Mouse (Mus musculus) midbrain, embryonic 10.5 days (tissue): ENCODE measurements around the gene Retnlb. TPM values are rescaled to one million over a fixed set of nuclear protein-coding genes. Genes with fewer than 3 reads are reported as not detected.
"Not testable (repeated sequence)": the region's sequence is repeated elsewhere in the genome, so short reads cannot be mapped to it uniquely, and the experiment has no call there.

Experiments used
- DNase-seq: peaks from one replicate; pipeline ENCODE4 v3.0.0-alpha.2; 2017; ENCODE audit warnings: low spot score
- H3K27ac ChIP-seq: fragments of 300-500 bp; sonication (generic); replicated peaks from 2 replicates; pipeline ENCODE4 v1.5.1; 2016; ENCODE audit warnings: mild to moderate bottlenecking
- H3K27me3 ChIP-seq: fragments of 300-500 bp; sonication (generic); 2 replicates; pipeline ENCODE4 v1.6.1; 2016; ENCODE audit warnings: low read depth, mild to moderate bottlenecking; ENCODE audit not compliant: poor library complexity, severe bottlenecking
- H3K36me3 ChIP-seq: fragments of 300-500 bp; sonication (generic); 2 replicates; pipeline ENCODE4 v1.6.1; 2016; ENCODE audit warnings: mild to moderate bottlenecking, moderate library complexity
- H3K4me1 ChIP-seq: fragments of 300-500 bp; sonication (generic); 2 replicates; pipeline ENCODE4 v1.6.1; 2016
- H3K4me3 ChIP-seq: fragments of 300-500 bp; sonication (generic); 2 replicates; pipeline ENCODE4 v1.5.1; 2016; ENCODE audit warnings: mild to moderate bottlenecking, moderate library complexity
- H3K9me3 ChIP-seq: fragments of 300-500 bp; sonication (generic); replicated peaks from 2 replicates; pipeline ENCODE4 v1.6.1; 2016; ENCODE audit warnings: mild to moderate bottlenecking
- WGBS: fragments of 180-500 bp; shearing (Covaris S2); methylation state at CpG from one replicate; pipeline ENCODE4 v1.1.7; 2016; 5-methylcytosine and 5-hydroxymethylcytosine counted together
- polyA plus RNA-seq: library from polyadenylated mRNA; unstranded; fragments of >200 nt; fragmentation: Nextera tagmentation; extraction: Ambion mirVana; gene quantifications from 2 replicates; pipeline ENCODE4 v1.2.1, GENCODE M21; 2016

The Retnlb gene
- polyA plus RNA-seq, 1 experiment from 2014 or later = not detected

- no peak overlapping the region for H3K4me3 ChIP-seq
- no peaks in the 10 kb centered on the region for H3K9me3 ChIP-seq
- 92% methylated on average over 6 of the region's 6 CpGs for WGBS
- H3K27me3 ChIP-seq = no peaks in the 10 kb centered on the region
- DNase-seq = no peak
- no peaks in the 10 kb centered on the region for H3K36me3 ChIP-seq
- H3K27ac ChIP-seq = no peak overlapping the region
- no peaks in the 10 kb centered on the region for H3K4me1 ChIP-seq
Observed at GRCm38 (mm10) chr16:48818524-48818923, 1.9 kb downstream of the Retnlb start.

GRCm38 (mm10) chr16:48826474-48826873, 9.8 kb downstream of the Retnlb start:
- Histone ChIP-seq H3K4me3 (no peak overlapping the region), H3K4me1 (no peaks in the 10 kb centered on the region), H3K27ac (no peak overlapping the region), H3K9me3 (no peaks in the 10 kb centered on the region), H3K27me3 (no peaks in the 10 kb centered on the region), H3K36me3 (no peaks in the 10 kb centered on the region)
- DNase-seq = no peak
- 93% methylated on average over 3 of the region's 3 CpGs for WGBS

- no peaks in the 10 kb centered on the region for H3K27me3 ChIP-seq
- no peak overlapping the region for H3K4me3 ChIP-seq
- no peaks in the 10 kb centered on the region for H3K36me3 ChIP-seq
- H3K4me1 ChIP-seq = no peaks in the 10 kb centered on the region
- H3K9me3 ChIP-seq = no peaks in the 10 kb centered on the region
- H3K27ac ChIP-seq = no peak overlapping the region
- WGBS = 78% methylated on average over 1 of the region's 1 CpGs
- DNase-seq = no peak
Observed at GRCm38 (mm10) chr16:48827625-48828024, 11.0 kb downstream of the Retnlb start.

- H3K9me3 ChIP-seq = no peaks in the 10 kb centered on the region
- 80% methylated on average over 4 of the region's 4 CpGs for whole genome bisulfite sequencing
- no peak for DNase-seq
- no peak overlapping the region for H3K4me3 ChIP-seq
- no peaks in the 10 kb centered on the region for H3K4me1 ChIP-seq
- H3K27me3 ChIP-seq = no peaks in the 10 kb centered on the region
- H3K27ac ChIP-seq = no peak overlapping the region
- H3K36me3 ChIP-seq = no peaks in the 10 kb centered on the region
Observed at GRCm38 (mm10) chr16:48829060-48829459, 12.4 kb downstream of the Retnlb start.

DNA sequence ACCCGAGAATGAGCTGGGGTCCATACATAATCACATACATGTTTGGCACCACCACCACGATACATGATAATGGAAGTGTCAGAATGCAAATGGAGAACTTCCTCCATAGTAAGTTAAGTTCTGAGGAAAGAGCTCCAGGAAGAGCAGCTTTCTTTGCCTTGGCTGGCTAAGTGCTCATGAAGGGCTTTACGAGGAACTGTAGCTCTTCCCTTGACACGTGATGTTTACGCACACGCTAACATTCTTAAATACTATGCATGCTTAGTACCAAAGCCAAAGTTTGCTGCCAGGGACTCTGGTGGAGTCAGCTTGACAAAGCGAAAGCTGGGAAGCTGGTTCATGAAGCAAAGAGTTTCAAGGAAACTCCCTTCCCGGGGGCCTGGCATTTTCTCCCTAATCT, 15.4 kb downstream of the Retnlb start:
- Histone ChIP-seq H3K9me3 (no peaks in the 10 kb centered on the region), H3K36me3 (no peaks in the 10 kb centered on the region), H3K4me3 (no peak overlapping the region), H3K27ac (no peak overlapping the region), H3K27me3 (no peaks in the 10 kb centered on the region), H3K4me1 (no peaks in the 10 kb centered on the region)
- no peak for DNase-seq
- 88% methylated on average over 8 of the region's 8 CpGs for WGBS

DNA sequence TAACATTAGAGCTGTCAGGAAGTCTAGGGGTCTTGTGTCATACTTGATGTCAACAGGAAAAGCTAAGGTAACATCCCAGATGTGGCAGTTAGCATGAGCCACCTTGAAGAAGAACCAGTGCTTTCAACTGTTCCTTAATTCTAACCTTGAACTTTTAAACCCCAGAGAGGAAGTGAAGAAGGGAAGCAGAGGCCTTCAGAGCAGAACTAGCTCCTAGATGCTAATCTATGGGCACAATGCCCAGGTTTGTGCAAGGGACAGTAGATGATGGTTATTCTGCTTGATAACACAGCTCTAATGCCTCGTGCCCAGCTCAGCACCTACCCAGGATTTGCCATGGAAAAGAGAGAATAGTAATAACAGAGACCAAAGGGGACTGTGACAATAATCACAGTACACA, 17.0 kb downstream of the Retnlb start:
- H3K4me3 ChIP-seq, H3K36me3 ChIP-seq, H3K9me3 ChIP-seq, H3K27ac ChIP-seq, H3K27me3 ChIP-seq, DNase-seq, H3K4me1 ChIP-seq: not testable (repeated sequence)
- 78% methylated on average over 1 of the region's 1 CpGs for WGBS

DNA sequence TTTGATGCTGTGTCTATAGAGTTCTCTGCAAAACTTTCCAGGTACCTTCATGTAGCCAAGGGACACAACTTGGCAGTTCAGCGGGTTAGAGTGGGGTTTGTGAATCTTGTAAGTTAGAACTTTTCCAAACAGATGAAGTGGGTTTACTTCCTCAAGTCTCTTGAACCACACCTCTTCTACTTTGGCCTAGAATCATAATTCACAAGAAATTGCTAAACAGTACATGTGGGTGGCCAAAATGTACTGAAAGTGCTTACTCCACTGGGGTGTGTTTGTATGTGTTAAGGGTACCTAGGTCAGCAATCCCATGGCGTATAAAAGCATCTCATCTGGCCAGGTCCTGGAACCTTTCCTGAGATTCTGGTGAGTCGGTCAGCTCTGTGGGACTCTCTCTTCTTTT, 25.6 kb downstream of the Retnlb start, which contains the start of gene Retnla:
TSS of gene Retnla (plus strand) at position 286 of the 400 bp plus-strand sequence.
- Histone ChIP-seq H3K27me3 (no peaks in the 10 kb centered on the region), H3K4me3 (no peak within 1 kb of the TSS), H3K9me3 (no peaks in the 10 kb centered on the region), H3K27ac (no peak within 1 kb of the TSS), H3K4me1 (no peaks in the 10 kb centered on the region), H3K36me3 (no peaks in the 10 kb centered on the region)
- no peak for DNase-seq
- WGBS = 75% methylated on average over 3 of the region's 3 CpGs

GRCm38 (mm10) chr16:48843671-48844386, 27.2 kb downstream of the Retnlb start:
- no peaks in the 10 kb centered on the region for H3K27me3 ChIP-seq
- H3K4me3 ChIP-seq = no peak overlapping the region
- no peak for DNase-seq
- WGBS = 90% methylated on average over 4 of the region's 4 CpGs
- H3K36me3 ChIP-seq = no peaks in the 10 kb centered on the region
- H3K27ac ChIP-seq = no peak overlapping the region
- H3K9me3 ChIP-seq = no peaks in the 10 kb centered on the region
- no peaks in the 10 kb centered on the region for H3K4me1 ChIP-seq

DNA sequence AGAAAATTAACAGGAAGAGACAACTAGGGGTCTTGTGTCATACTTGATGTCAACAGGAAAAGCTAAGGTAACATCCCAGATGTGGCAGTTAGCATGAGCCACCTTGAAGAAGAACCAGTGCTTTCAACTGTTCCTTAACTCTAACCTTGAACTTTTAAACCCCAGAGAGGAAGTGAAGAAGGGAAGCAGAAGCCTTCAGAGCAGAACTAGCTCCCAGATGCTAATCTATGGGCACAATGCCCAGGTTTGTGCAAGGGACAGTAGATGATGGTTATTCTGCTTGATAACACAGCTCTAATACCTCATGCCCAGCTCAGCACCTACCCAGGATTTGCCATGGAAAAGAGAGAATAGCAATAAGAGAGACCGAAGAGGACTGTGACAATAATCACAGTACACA, 48.3 kb downstream of the Retnlb start:
- H3K36me3 ChIP-seq, H3K4me1 ChIP-seq, H3K27me3 ChIP-seq, H3K9me3 ChIP-seq, H3K27ac ChIP-seq, DNase-seq, H3K4me3 ChIP-seq: not testable (repeated sequence)
- 94% methylated on average over 1 of the region's 1 CpGs for WGBS

GRCm38 (mm10) chr16:48867690-48868089, 51.0 kb downstream of the Retnlb start:
- Histone ChIP-seq H3K27me3 (no peaks in the 10 kb centered on the region), H3K27ac (no peak overlapping the region), H3K4me1 (no peaks in the 10 kb centered on the region), H3K4me3 (no peak overlapping the region), H3K9me3 (no peaks in the 10 kb centered on the region), H3K36me3 (no peaks in the 10 kb centered on the region)
- 64% methylated on average over 2 of the region's 2 CpGs for WGBS
- DNase-seq = no peak

Other genes starting within 250 kb of the Retnlb start
- gene Trat1, start 44.8 kb upstream of the Retnlb start, polyA plus RNA-seq = not detected in 2 replicates
- gene Retnla, start 25.7 kb downstream of the Retnlb start, polyA plus RNA-seq = not detected in 2 replicates
- not detected in 2 replicates for gene Retnlg, start 55.8 kb downstream of the Retnlb start, polyA plus RNA-seq
- 31.9 and 38.0 TPM in 2 replicates for gene Dzip3, start 177.3 kb downstream of the Retnlb start, polyA plus RNA-seq
- gene Cip2a, start 177.3 kb downstream of the Retnlb start, polyA plus RNA-seq = 47.0 and 47.2 TPM in 2 replicates
- gene Myh15, start 240.6 kb downstream of the Retnlb start, polyA plus RNA-seq = 0.02 TPM in 1 of 2 replicates, not detected in the other